ENCODE assay signal across 22 mouse cellular contexts in the genomic region with DNA sequence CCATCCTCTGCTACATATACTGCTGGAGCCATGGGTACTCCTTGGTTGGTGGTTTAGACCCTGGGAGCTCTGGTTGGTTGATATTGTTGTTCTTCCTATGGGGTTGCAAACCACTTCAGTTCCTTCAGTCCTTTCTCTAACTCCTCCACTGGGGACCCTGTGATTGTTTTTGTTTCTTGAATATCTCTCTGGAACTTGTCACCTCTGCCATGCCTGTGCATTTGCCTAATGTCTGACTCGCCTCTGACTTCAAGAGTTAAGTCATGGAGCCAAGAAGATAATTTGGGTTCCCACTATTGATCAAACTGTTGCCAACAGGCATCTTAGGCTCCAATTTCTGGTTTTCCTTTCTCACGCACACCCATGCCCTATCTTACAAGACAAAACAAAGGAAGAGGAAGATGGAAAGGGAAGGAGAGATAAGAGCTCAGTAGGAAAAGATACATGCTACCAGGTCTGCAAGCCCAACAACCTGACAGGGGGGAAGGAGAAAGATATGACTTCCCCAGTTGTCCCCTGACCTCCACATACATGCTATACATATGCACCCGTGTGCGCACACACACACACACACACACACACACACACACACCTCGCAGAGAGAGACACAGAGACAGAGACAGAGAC.
"Had no signal": no experiment of that assay in that cellular context is flagged by ENCODE, and none has a peak within 500 bp of the region (broad histone marks: within the 10 kb centered on the region; RNA-seq: fewer than 3 reads in every experiment).

No protein-coding gene starts in this region.

- H3K4me2 ChIP-seq: limb, embryonic 12.5 days; limb, embryonic 15.5 days; liver, embryonic 11.5 days; lung, embryonic 14.5 days; midbrain, embryonic 12.5 days; midbrain, embryonic 15.5 days; neural tube, embryonic 12.5 days; neural tube, embryonic 15.5 days had no signal

- H3K36me3 ChIP-seq: limb, embryonic 12.5 days; limb, embryonic 15.5 days; midbrain, embryonic 12.5 days; midbrain, embryonic 15.5 days; neural tube, embryonic 12.5 days; neural tube, embryonic 15.5 days had no signal

- H3K9me3 ChIP-seq: limb, embryonic 12.5 days; limb, embryonic 15.5 days; midbrain, embryonic 12.5 days; midbrain, embryonic 15.5 days; neural tube, embryonic 12.5 days; neural tube, embryonic 15.5 days had no signal

- H3K27me3 ChIP-seq: midbrain, embryonic 12.5 days; midbrain, embryonic 15.5 days; neural tube, embryonic 12.5 days; neural tube, embryonic 15.5 days had no signal

- DNase-seq: kidney, postnatal 14 days; kidney, postnatal 4 days; left cerebral cortex, postnatal 4 days; liver, postnatal 0 days; lung, embryonic 14.5 days; right cerebral cortex, adult 18-20 months; right cerebral cortex, postnatal 14 days; right cerebral cortex, postnatal 4 days; thymus, adult 2 months; thymus, postnatal 14 days; thymus, postnatal 4 days had no signal

- H3K4me1 ChIP-seq: limb, embryonic 12.5 days; limb, embryonic 15.5 days; midbrain, embryonic 12.5 days; midbrain, embryonic 15.5 days; neural tube, embryonic 12.5 days; neural tube, embryonic 15.5 days had no signal

- H3K9ac ChIP-seq: limb, embryonic 12.5 days; limb, embryonic 15.5 days; liver, embryonic 14.5 days; liver, postnatal 0 days; lung, embryonic 14.5 days; midbrain, embryonic 12.5 days; midbrain, embryonic 15.5 days; neural tube, embryonic 12.5 days; neural tube, embryonic 15.5 days had no signal

- H3K4me3 ChIP-seq: limb, embryonic 12.5 days; limb, embryonic 15.5 days; midbrain, embryonic 12.5 days; midbrain, embryonic 15.5 days; neural tube, embryonic 12.5 days; neural tube, embryonic 15.5 days had no signal

- H3K27ac ChIP-seq: limb, embryonic 12.5 days; limb, embryonic 15.5 days; liver, embryonic 14.5 days; macrophage; midbrain, embryonic 12.5 days; midbrain, embryonic 15.5 days; neural tube, embryonic 12.5 days; neural tube, embryonic 15.5 days; stomach, postnatal 0 days had no signal

- ATAC-seq: liver, postnatal 0 days; lung, postnatal 0 days; midbrain, embryonic 15.5 days had no signal
